Mouse (Mus musculus) CD8-positive naive resting alpha-beta T cell, adult 2 months (primary cell): ENCODE measurements around the gene Ufc1.
"Not testable (repeated sequence)": the region's sequence is repeated elsewhere in the genome, so short reads cannot be mapped to it uniquely, and the experiment has no call there.

Experiments
- DNase-seq, 2 experiments: peaks; one replicate each; pipeline ENCODE4 v3.0.0; 2022; ENCODE audit warnings: low read depth in 2 of 2, low spot score in 2 of 2

The Ufc1 gene

DNA sequence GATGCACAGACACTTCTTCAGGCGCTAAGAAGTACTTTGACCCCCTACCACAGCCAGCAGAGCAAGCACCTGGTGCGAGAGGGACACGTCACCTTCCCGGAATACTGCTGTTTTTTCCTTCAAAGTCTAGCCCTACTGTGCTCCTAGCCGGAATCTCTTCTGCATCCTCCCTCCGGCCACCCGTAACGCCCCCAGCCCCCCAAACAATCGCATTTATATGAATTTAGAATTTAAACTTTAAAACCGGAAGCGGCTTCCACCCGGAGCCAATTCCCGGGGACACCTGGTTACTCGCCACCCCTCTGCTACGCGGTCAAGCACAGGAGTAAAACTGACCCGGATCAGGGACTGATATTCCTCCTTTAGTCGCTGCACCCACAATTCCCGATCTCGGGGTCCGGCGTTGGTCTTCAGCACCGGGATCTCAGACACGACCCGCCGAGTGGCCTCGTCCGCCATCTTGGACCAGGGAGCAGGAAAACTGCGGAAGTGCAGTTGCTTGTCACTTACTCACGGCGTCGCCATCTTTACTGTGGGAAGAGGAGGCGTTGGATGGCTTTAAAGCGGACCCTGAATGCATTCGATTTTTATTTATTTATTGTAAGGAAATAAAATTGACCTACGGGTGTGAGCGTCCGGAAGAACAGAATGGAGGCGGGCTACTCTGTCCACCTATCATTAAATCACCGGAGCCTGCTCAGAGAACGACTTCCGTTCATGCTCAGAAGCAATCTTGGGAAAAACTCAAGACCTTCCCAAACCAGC lies at the start of gene Ufc1:
Gene Ufc1, minus strand, starts transcription at position 727 of the 765 bp plus-strand sequence.
- DNase-seq = peak; percentile 79

GRCm38 (mm10) chr1:171343922-171344677 lies 49.3 kb upstream of the Ufc1 start:
- DNase-seq = no peak

- DNase-seq = no peak
Measured at GRCm38 (mm10) chr1:171342262-171343207, 47.7 kb upstream of the Ufc1 start.

DNA sequence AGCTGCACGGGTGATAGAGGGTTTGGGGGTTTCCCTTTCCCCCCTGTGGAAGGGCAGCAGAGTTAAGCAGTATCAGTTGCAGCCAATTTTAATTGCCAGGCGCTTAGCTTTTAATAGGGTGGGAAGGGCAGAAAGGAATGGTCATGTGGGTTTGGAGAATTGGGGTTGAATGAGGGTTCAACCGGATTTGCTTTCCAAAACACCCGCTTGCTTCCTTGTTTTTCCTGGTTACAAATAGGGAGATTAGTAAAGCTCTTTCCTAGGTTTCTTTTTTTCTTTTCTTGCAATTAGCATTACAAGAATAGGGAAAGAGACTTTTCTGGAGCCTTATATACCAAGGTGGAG lies 35.4 kb upstream of the Ufc1 start:
- DNase-seq = no peak

DNA sequence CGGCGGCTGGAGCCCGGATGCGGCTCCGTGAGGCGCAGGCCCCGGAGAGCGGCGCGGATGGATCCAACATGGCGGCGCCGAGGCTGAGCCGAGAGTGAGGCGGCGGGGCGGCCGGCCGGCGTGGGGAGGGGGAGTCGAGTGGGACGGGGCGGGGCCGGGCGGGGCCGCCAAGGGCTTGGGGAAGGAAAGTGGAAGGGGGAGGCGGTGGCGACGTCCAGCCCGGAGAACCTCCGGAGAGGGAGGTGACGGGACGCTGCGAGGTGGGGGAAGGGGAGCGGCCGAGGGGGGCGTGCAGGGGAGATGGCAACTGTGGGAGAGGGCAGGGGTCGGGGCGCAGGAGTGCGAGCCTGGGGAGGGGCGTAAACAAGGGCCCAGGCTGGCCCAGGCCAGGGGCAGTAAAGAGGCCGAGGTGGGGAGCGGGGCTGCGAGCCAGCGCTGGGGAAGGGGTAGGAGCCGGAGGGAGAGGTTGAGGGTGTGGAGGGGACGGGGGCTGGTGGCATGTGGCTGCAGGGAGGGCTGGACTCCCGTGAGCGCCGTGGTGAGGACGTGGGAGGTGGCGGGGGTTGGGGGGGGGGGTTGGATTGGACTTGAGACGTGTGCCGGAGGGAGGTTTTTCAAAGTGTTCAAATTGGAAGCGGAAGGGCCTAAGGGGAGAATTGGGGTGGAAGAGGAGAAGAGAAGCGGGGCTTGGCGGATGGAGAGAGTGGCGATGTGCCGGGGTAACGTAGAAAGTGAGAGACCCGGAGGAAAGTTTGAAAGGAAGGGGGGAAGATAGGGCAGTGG lies 34.8 kb upstream of the Ufc1 start:
- peak; percentile 13 to 19 for DNase-seq

GRCm38 (mm10) chr1:171328839-171329432 lies 34.1 kb upstream of the Ufc1 start, which contains the start of gene Dedd:
Gene Dedd, plus strand, starts transcription at chr1:171329145.
- peak; percentile 86 to 87 for DNase-seq

GRCm38 (mm10) chr1:171328244-171328643 lies 33.4 kb upstream of the Ufc1 start:
- DNase-seq = no peak

DNA sequence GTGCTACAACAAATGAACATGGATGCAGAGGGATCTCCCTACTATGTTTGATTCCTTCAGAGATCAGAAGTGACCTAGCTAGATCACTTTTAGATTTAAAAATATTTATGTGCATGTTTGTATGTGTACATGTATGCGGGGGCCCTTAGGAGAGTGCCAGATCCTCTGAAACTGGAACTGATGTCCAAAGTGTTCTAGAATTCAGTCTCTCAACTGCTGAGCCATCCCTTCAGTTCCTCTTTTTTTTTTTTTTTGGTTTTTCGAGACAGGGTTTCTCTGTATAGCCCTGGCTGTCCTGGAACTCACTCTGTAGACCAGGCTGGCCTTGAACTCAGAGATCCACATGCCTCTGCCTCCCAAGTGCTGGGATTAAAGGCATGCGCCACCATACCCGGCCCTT lies 31.8 kb upstream of the Ufc1 start:
- not testable (repeated sequence) for DNase-seq

DNA sequence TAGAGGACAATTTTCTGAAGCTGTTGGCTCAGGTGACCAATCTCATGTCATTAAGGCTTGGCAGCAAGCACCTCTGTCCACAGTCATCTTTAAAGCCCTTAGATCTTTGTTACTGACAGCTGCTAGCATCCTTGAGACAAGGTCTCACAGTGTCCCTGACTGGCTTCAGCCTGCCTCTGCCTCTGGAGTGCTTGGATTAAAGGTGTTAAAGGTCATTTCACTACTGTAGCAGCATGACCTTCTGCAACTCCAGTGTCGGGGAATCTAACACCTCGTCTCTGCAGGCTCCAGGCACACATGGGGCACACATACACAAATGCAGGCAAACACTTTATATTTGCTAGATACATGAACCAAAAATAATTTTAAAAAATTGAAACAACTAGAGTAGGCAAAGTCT lies 30.7 kb upstream of the Ufc1 start:
- DNase-seq = no peak

DNA sequence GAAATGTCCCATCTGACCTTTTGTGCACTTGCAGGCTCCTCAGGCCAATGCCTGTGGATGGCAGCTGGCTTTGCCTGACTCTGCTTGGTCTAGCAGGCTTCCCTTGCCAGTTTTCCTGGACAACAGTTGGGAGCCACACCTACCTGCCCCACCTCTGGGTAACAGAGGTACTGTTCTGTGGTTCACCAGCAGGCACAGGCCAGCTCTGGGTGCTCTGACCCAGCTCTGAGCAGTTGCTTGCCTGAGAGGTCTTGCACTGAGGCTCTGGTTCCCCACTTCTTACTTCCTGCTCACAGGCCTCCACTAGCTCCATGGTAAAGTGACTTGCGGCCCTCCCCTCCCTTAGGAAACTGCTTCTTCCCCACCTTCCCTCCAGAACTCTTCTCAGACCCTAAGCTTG lies 27.2 kb upstream of the Ufc1 start:
- DNase-seq = no peak

DNA sequence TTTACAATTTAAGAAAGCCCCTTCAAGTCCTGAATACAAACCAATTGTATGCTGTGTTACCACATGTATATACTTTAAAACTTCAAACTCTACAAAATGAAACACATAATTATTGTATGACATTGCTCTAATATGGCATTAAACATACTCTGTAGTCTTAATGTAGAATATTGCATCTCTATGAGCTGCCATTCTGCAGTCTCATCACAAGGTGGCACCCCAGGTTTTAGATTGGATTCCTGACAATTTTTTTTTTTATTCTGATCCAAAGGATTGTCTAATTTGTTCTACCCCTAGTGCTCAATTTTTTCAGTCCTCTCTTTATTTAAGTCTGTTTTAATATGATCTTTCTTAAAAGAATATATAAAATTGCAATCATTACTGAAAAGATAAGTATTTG lies 26.6 kb upstream of the Ufc1 start:
- DNase-seq = peak in 1 of 2 experiments; percentile 46

- no peak for DNase-seq
Measured at GRCm38 (mm10) chr1:171320151-171320550, 25.3 kb upstream of the Ufc1 start.

GRCm38 (mm10) chr1:171319748-171320147 lies 24.9 kb upstream of the Ufc1 start:
- no peak for DNase-seq

GRCm38 (mm10) chr1:171309321-171309720 lies 14.5 kb upstream of the Ufc1 start:
- DNase-seq = no peak

GRCm38 (mm10) chr1:171306157-171306556 lies 11.3 kb upstream of the Ufc1 start:
- DNase-seq = not testable (repeated sequence)

DNA sequence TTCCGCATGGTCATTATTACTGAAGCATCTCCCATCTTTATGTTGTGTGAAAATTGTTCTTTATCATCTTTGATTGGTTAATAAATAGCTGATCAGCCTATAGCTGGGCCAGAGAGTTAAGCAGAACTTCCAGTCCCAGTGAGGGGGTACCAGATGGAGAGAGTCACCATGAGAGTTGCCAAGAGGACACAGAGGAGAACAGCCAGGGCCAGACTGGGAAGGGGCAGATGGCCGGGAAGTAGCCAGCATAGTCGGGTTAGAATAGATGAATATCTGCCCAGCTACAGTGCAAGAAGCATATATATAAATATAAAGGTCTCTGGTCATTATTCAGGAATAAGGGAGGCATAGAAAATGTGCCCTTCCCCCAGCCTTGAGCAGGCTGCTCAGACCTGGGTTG lies 3.4 kb upstream of the Ufc1 start:
- DNase-seq = no peak

DNA sequence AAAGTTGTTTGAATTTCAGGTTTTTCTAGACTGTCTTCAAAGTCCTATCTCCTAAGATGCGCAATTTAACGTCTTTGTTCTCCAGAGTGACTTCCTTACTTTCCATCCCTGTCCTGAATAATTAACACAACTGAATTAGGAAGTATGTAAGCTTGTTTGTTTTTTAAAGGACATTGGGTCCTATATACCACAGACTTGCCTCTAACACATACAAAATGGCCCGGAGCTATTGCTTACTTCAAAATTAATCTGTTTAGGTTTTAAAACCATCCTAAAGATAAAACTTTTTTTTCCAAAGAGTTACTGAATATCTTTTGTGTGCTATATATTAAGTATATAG lies 209 bp upstream of the Ufc1 start:
- no peak for DNase-seq

DNA sequence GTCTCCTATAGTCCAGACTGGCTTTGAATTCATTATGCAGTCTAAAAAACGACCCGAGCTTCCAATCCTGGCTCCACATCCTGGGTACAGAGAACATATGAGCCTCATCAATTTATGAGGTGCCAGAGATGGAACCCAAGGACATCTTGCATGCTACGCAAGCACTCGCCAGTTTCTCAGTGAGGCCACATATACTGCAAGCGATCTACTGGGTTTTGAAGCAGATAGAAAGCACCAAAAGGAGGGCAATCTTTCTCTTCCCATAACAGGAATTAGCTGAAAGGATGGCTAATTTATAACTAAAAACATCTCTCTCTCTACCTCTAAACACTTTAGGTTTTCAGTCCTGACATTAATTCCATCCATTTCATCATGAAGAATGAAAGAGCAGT lies 922 bp downstream of the Ufc1 start:
- no peak for DNase-seq

DNA sequence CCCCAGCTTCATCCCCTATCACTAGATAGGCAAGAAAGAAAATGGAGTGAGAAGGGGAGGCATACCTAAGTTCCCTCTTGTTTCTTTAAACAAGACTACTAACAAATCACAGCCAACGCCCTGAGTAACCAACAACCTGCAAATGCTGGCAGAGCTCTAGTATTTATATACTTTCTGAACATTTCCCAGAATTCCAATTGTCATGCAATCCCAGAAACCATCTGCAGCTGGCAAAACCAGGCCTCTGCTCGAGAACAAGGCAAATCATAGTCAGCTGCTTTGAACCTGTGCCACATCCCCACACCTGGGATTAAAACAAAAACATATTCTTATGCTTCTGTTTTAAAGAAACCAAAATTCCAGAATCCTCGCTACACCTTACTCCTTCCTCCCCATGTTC lies 1.5 kb downstream of the Ufc1 start:
- DNase-seq = no peak

DNA sequence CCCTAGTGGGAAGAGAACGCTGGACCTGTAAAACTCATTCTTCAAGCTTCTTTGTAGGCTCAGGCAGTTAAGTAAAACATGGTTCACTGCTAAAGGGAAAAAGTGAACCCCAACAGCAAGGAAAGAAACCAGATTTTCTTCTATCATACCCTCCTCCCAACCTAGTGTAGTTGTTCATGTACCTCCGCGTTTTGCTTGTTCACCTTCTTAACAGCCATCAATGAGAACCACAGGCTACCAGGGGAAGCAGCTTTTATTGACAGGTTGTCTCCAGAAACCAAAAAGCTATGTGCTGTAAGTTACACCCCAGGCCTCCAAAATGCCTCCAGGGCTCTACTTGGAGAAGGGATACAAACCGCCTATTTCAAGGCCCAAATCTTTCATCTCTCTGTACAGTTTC lies 6.5 kb downstream of the Ufc1 start:
- DNase-seq = no peak
